Mouse (Mus musculus): ENCODE results near the gene Soga1.
A peak's percentile ranks its signal among the peaks of the same experiment; 100 is the strongest.

Soga1 gene

DNA sequence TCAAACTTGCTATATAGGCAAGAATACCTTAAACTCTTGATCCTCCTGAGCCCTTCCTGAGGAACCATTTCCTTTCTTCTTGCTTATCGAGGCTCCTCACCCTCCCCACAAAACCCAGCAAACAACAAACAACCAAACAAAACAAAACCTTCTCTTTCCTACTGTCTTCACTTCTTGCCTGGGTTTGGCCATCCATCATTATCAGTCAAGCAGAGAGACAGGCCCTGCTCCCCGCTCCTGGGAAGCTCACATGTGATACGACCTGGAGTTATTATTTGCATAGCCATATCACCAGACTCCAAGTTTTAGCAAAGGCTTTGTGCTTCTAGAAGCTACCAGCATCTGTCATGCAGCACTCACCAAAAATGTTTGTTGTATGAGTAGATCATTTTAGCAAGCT is 91.7 kb downstream of the Soga1 start:
- no peak for DNase-seq (ENCODE audit: low spot score)

DNA sequence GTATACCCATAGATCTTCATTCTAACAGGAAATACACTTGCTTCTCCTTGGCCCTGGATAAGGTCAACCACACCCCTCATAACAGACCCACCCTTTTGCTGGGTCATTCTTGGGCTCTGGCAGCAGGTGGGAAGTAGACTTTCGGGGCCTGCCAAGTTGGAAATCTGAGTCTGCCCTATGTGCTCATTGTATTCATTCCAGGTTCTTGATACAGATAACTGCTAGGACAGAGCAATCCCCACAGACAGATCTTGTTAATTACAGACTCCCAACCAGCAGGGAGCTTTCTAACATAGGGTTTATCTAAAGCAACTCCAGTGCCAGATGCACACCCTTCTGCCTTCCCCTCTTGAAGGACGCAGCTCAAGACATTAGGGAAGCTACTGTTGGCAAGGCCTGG is 96.2 kb downstream of the Soga1 start:
- DNase-seq (ENCODE audit: low spot score) = peak; percentile 54

DNA sequence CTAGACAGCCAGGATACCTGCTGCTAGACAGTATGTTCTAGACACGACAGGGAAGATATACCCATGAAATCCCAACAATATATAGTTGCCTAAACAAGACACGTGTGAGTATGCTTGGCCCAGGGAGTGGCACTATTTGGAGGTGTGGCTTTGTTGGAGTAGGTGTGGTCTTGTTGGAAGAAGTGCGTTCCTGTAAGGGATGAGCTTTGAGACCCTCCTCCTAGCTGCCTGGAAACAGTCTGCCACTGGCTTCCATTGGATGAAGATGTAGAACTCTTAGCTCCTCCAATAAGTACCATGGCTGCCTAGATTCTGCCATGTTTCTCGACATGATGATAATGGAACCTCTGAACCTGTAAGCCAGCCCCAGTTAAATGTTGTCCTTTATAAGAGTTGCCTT is 97.8 kb downstream of the Soga1 start:
- DNase-seq (ENCODE audit: low spot score) = no peak

DNA sequence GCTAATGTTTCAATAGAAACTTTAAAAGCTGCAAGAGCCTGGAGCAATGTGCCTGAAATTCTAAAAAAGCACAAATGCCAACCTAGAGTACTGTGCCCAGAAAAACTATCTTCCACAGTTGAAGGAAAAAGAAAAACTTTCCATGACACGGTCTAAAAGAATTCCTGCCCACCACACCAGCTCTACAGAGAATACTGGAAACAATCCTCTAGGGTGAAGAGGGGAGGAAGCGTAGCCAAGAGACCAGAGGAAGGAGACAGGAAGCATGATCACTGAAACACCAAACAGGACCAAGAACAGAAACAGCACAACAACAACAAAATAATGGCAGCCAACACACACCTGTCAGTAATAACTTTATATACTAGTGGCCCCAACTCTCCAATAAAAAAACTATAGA is 99.0 kb downstream of the Soga1 start:
- no peak for DNase-seq (ENCODE audit: low spot score)

DNA sequence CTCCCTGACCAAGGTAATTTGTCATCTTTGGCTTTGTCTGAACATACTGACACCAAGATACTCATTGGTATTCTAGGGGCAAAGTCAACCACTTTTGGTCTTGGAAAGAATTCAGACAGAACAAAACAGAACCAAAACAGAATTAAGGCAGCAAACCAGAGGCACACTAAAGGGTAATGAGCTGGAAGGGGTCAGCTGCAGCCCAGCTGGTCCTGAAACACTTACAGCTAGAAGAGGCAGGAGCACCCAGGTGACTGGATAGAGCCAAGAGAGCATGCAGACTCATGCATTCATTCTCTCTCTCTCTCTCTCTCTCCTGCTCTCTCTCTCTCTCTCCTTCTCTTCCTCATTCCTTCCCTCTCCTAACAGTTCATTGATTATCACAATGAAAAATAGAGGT is 102.3 kb downstream of the Soga1 start:
- no peak for DNase-seq (ENCODE audit: low spot score)

DNA sequence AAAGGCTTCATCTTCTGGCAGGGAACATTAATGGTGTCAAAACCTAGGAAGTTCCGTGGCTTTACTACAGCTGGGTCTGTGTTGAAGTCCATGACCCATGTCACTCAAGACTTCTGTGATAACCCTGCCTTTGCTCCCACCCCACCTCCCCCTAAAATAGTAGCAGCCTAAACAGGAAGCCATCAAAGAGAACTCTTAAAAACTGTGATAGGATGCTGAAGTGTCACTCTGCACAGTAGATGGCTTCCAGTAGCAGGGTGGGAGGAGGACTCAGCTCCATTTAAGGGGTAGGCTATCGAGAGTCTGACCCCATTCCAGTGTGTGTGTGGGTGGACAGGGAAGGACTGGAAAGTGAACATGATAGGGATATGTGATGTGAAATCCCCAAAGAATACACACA is 104.1 kb downstream of the Soga1 start:
- no peak for DNase-seq (ENCODE audit: low spot score)

DNA sequence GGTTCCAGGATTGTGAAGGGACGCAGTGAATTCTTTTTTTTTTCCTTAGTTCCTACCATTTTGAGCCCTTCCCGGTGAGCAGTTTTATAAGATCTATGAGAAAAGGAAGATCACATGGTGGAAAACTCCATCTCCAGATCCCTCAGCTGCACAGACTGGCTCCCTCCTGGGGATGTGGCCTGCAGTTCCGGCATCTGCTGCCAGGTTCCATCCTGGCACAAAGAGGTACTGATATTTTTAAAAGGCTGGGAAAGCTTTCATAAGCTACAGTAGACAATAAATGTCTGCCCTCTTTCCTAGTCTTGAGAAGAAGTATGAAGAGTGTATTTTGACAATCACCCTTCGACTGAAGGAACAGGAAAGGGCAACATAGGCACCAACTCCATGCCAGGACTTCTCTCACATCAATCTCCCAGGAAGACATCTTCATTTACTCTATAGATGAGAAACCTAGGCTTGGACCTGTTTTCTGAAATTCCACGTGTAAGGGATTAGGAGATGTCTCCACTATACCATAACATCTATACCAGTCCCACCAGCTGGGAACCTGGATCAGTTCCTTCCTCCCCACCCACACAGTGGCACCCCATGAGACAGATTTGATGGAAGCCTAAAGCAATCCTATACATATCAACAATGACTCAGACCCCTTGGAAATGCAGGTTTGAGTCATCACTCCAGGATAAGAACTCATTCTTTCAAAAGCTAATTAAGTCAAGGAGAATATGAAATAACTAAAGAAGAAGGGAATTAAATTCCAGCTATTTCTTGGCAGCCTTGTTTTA is 105.5 kb downstream of the Soga1 start:
- no peak for DNase-seq (ENCODE audit: low spot score)

DNA sequence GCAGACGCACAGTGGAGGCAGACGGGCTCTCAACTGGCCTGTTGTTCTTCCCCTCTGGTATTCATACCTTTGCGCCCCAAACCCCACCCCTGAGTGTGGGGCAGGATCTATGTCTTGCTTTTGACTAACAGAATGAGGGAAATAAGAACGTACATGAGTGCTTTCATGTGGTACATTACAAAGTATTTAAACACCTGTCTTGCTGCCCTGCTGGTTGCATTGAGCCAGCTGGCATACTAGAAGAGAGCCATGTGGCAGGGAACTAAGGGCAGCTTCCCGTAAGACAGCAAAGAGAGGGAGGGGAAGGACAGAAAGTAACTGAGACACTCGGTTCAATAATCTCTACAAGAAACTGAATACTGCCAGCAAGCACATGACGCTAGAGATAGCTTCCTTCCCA is 108.8 kb downstream of the Soga1 start:
- DNase-seq (ENCODE audit: low spot score) = no peak

DNA sequence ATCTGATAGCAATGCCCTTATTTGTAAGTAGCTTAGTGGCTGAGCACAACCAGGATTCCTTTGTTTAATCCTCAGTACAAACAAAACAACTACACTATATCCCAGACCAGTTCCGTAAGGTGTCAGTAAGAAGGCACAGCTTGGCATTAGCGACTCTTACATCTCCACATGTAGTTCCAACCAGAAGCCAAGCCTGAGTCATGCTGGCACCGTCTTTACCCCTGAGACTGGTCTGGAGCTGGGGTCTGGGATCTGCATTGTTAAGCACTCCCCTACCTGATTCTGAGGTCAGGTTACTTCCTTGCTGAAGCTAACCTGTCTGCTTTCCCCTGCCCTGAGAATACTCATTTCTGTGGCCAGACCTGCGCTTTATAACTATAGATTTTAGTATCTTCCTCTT is 110.6 kb downstream of the Soga1 start:
- DNase-seq (ENCODE audit: low spot score) = no peak

DNA sequence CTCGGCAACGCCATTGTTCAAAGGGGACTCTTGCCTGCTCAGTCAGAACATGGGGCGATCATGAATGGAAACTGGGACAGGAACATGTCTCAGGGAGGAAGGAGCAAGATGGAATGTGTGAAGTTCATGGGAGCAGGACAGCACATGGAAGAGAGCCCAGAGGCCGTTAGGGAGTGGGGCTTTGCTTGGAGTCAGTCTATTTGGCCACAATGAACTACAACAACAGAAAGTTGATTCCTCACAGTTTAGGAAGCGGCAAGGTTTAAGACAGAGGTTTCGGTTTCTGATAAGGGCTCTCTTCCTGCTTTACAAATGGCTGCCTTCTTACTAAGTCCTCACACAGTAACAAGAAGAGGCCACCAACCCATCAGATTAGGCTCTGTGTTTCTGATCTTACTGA is 111.7 kb downstream of the Soga1 start:
- no peak for DNase-seq (ENCODE audit: low spot score)

Data from MN1 (cell line).